Mouse (Mus musculus): ENCODE data around the gene Stard13.

Gene Stard13

GRCm38 (mm10) chr5:151059772-151060171, 173.9 kb downstream of the Stard13 start:
- no peak for DNase-seq (ENCODE audit: low read depth, low spot score)

GRCm38 (mm10) chr5:151059352-151059751, 174.3 kb downstream of the Stard13 start:
- no peak for DNase-seq (ENCODE audit: low read depth, low spot score)

- no peak for DNase-seq (ENCODE audit: low read depth, low spot score)
Measured at GRCm38 (mm10) chr5:151057716-151058115, 175.9 kb downstream of the Stard13 start.

GRCm38 (mm10) chr5:151056920-151057294, 176.7 kb downstream of the Stard13 start:
- DNase-seq (ENCODE audit: low read depth, low spot score) = no peak

GRCm38 (mm10) chr5:151056255-151056919, 177.2 kb downstream of the Stard13 start:
- DNase-seq (ENCODE audit: low read depth, low spot score) = no peak

GRCm38 (mm10) chr5:151055426-151056090, 178.1 kb downstream of the Stard13 start:
- DNase-seq (ENCODE audit: low read depth, low spot score) = peak; percentile 73

GRCm38 (mm10) chr5:151054743-151055114, 178.9 kb downstream of the Stard13 start:
- no peak for DNase-seq (ENCODE audit: low read depth, low spot score)

- DNase-seq (ENCODE audit: low read depth, low spot score) = no peak
Measured at GRCm38 (mm10) chr5:151054100-151054742, 179.4 kb downstream of the Stard13 start.

GRCm38 (mm10) chr5:151053190-151053589, 180.4 kb downstream of the Stard13 start:
- no peak for DNase-seq (ENCODE audit: low read depth, low spot score)

- DNase-seq (ENCODE audit: low read depth, low spot score) = no peak
Measured at GRCm38 (mm10) chr5:151052331-151052730, 181.3 kb downstream of the Stard13 start.

GRCm38 (mm10) chr5:151047488-151047887, 186.1 kb downstream of the Stard13 start:
- DNase-seq (ENCODE audit: low read depth, low spot score) = no peak

- DNase-seq (ENCODE audit: low read depth, low spot score) = no peak
Measured at GRCm38 (mm10) chr5:151046917-151047316, 186.7 kb downstream of the Stard13 start.

GRCm38 (mm10) chr5:151046131-151046530, 187.5 kb downstream of the Stard13 start:
- DNase-seq (ENCODE audit: low read depth, low spot score) = no peak

- DNase-seq (ENCODE audit: low read depth, low spot score) = no peak
Measured at GRCm38 (mm10) chr5:151042911-151043310, 190.7 kb downstream of the Stard13 start.

GRCm38 (mm10) chr5:151037871-151038270, 195.8 kb downstream of the Stard13 start:
- no peak for DNase-seq (ENCODE audit: low read depth, low spot score)

GRCm38 (mm10) chr5:151034715-151035512, 198.7 kb downstream of the Stard13 start:
- DNase-seq (ENCODE audit: low read depth, low spot score) = no peak

GRCm38 (mm10) chr5:151028906-151029305, 204.7 kb downstream of the Stard13 start:
- peak; percentile 21 for DNase-seq (ENCODE audit: low read depth, low spot score)

- no peak for DNase-seq (ENCODE audit: low read depth, low spot score)
Measured at GRCm38 (mm10) chr5:151027171-151027570, 206.5 kb downstream of the Stard13 start.

GRCm38 (mm10) chr5:151026069-151026468, 207.6 kb downstream of the Stard13 start:
- DNase-seq (ENCODE audit: low read depth, low spot score) = no peak

GRCm38 (mm10) chr5:151024483-151024882, 209.2 kb downstream of the Stard13 start:
- no peak for DNase-seq (ENCODE audit: low read depth, low spot score)

GRCm38 (mm10) chr5:151023461-151023860, 210.2 kb downstream of the Stard13 start:
- DNase-seq (ENCODE audit: low read depth, low spot score) = peak; percentile 81

- no peak for DNase-seq (ENCODE audit: low read depth, low spot score)
Measured at GRCm38 (mm10) chr5:151022939-151023338, 210.7 kb downstream of the Stard13 start.
